Mouse (Mus musculus): ENCODE measurements around the gene Cacng6.
"Not testable (repeated sequence)": the region's sequence is repeated elsewhere in the genome, so short reads cannot be mapped to it uniquely, and the experiment has no call there.

Cacng6 gene

DNA sequence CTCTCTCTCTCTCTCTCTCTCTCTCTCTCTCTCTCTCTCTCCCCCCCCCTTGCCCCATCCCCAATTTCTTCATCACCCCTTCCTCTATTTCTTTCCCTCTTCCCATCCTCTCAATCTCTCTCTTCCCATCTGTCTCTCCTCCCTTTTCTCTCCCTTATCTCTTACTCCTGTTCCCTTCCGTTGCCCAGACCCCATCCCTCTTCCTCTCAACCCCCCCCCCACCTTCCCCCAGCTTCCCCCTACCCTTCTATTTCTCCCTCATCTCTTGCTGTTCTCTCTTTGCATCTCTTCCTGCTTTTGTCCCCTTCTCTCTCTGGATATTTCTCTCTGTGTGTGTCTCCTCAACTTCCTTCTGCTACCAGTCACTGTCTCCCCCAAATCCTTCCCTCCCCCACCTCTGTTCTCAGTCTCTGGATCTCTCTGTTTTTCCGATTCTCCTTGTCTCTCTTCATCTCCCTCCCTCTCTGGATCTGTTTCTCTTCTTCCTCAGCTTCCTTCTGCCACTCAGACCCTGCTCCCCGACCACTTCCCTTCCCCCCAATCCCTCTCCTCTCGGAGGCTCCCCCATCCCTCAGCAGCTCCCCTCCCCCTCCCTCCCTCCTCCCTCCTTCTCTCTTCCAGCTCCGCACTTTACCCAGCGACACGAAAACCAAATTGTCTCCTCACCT lies 33.4 kb upstream of the Cacng6 start, which contains the start of gene Cacng8:
Cacng8 (plus strand) TSS at position 271 of the 668 bp plus-strand sequence.
- no peaks in the 10 kb centered on the region for H3K9me3 ChIP-seq (ENCODE audit: low read length)
- TF ChIP-seq NANOG (IDR thresholded peaks at IDR 0.05; ENCODE audit: borderline replicate concordance, low read length), result no peak
- TF ChIP-seq POU5F1 (IDR thresholded peaks at IDR 0.05; ENCODE audit: borderline replicate concordance, low read length), result no peak
- no peak for TF ChIP-seq CTCF (conservative IDR thresholded peaks at IDR 0.05; ENCODE audit: low read length)
- peaks cover 24% of the 10 kb centered on the region for H3K27me3 ChIP-seq (ENCODE audit: insufficient read depth, low read length)
- peak within 1 kb of the TSS; percentile 56 for H3K4me3 ChIP-seq (replicated peaks; ENCODE audit: low read length)
- H3K36me3 ChIP-seq (ENCODE audit: insufficient read depth, low read length), result no peaks in the 10 kb centered on the region
- H3K4me1 ChIP-seq (replicated peaks; ENCODE audit: low read depth, low read length), result peaks cover 53% of the 10 kb centered on the region

DNA sequence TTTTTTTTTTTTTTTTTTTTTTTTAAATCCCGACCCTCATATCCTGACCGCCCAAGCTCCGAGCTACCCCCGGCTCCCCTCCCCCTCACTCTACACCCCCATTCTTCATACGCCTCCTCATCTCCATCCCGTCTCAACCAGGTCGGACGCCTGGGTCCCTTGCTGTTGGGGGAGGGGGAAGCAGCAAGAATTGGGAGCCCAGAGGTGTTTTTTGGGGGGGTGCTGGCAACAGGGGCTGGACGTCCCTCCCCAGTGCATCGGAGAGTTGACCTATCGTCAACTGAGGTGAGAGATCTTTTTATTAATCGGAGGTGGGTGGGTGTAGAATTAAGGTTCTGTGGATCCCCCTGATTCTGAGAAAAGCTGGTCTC lies 32.9 kb upstream of the Cacng6 start:
- TF ChIP-seq CTCF (conservative IDR thresholded peaks at IDR 0.05; ENCODE audit: low read length) (no peak), NANOG (IDR thresholded peaks at IDR 0.05; ENCODE audit: borderline replicate concordance, low read length) (no peak), POU5F1 (IDR thresholded peaks at IDR 0.05; ENCODE audit: borderline replicate concordance, low read length) (no peak)
- H3K27me3 ChIP-seq (ENCODE audit: insufficient read depth, low read length), result peaks cover 25% of the 10 kb centered on the region
- no peaks in the 10 kb centered on the region for H3K9me3 ChIP-seq (ENCODE audit: low read length)
- H3K36me3 ChIP-seq (ENCODE audit: insufficient read depth, low read length), result no peaks in the 10 kb centered on the region
- peak overlapping the region; percentile 56 for H3K4me3 ChIP-seq (replicated peaks; ENCODE audit: low read length)
- H3K4me1 ChIP-seq (replicated peaks; ENCODE audit: low read depth, low read length), result peaks cover 53% of the 10 kb centered on the region

DNA sequence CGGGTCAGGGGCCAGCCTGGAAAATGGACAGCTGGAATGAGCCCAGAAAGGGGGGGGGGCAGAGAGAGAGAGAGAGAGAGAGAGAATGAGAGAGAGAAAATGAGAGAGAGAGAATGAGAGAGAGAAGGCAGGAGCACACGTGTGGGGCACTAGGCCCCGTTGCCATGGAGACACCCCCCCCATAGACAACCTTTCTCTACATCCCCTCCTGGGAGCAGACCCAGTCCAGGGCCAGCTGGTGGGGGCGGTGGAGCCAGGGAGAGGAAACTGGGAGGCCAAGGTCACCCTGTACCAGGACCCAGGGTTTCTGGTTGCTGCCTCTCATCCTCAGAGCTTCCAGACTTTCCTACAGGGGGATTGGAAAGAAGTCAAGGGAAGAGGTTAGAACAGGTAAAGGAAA lies 32.2 kb upstream of the Cacng6 start:
- H3K36me3 ChIP-seq (ENCODE audit: insufficient read depth, low read length), result no peaks in the 10 kb centered on the region
- peaks cover 25% of the 10 kb centered on the region for H3K27me3 ChIP-seq (ENCODE audit: insufficient read depth, low read length)
- peaks cover 53% of the 10 kb centered on the region for H3K4me1 ChIP-seq (replicated peaks; ENCODE audit: low read depth, low read length)
- H3K4me3 ChIP-seq (replicated peaks; ENCODE audit: low read length), result peak overlapping the region; percentile 56; the same call in 1 of the 2 replicates
- no peak for TF ChIP-seq NANOG (IDR thresholded peaks at IDR 0.05; ENCODE audit: borderline replicate concordance, low read length)
- TF ChIP-seq CTCF (conservative IDR thresholded peaks at IDR 0.05; ENCODE audit: low read length), result no peak
- no peak for TF ChIP-seq POU5F1 (IDR thresholded peaks at IDR 0.05; ENCODE audit: borderline replicate concordance, low read length)
- H3K9me3 ChIP-seq (ENCODE audit: low read length), result no peaks in the 10 kb centered on the region

DNA sequence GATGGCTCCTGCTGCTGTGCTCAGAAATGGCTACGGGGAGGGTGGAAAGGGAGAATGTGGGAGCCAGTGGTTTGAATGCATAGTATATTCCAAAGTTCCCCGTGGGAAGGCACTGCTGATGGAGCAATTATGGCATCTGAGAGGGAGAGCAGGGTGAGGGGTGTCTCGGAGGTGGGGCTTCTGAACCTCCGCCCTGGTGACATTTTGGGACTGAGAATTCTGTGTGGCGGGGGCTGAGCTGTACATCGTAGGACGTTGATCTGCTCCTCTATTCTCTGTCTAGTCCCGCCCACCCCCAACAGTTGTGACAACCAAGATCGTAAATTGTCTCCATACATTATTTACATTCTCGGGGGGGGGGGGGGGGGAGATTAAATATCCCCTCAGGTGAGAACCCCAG lies 26.6 kb upstream of the Cacng6 start:
- 0 out of 2 replicates have a peak overlapping the region, but pooled peaks have one; percentile 23 for H3K4me3 ChIP-seq (replicated peaks; ENCODE audit: low read length)
- peaks cover 18% of the 10 kb centered on the region for H3K27me3 ChIP-seq (ENCODE audit: insufficient read depth, low read length)
- H3K4me1 ChIP-seq (replicated peaks; ENCODE audit: low read depth, low read length), result peaks cover 35% of the 10 kb centered on the region
- H3K36me3 ChIP-seq (ENCODE audit: insufficient read depth, low read length), result no peaks in the 10 kb centered on the region
- TF ChIP-seq NANOG (IDR thresholded peaks at IDR 0.05; ENCODE audit: borderline replicate concordance, low read length), result no peak
- TF ChIP-seq CTCF (conservative IDR thresholded peaks at IDR 0.05; ENCODE audit: low read length), result no peak
- no peak for TF ChIP-seq POU5F1 (IDR thresholded peaks at IDR 0.05; ENCODE audit: borderline replicate concordance, low read length)
- H3K9me3 ChIP-seq (ENCODE audit: low read length), result no peaks in the 10 kb centered on the region

DNA sequence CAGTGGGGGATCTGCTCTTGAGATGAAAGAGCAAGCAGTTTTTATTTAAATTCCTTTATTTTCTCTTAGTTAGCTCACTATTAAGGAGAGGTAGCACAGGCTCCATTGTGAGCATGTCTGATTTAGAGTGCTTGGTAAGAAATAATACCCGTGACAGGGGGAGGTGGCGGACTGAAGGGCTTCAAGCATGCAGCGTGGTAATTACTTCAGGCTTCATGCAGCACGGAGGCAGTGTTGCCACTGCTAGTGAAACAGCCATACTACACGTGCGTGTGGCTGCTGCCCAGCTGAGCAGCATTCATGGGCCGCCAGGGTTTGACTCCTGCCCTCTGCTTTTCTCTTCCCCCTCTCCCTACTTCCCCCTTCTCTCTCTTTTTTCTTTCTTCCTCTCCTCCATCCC lies 26.2 kb upstream of the Cacng6 start:
- Histone ChIP-seq H3K36me3 (ENCODE audit: insufficient read depth, low read length) (no peaks in the 10 kb centered on the region), H3K27me3 (ENCODE audit: insufficient read depth, low read length) (peaks cover 14% of the 10 kb centered on the region), H3K9me3 (ENCODE audit: low read length) (no peaks in the 10 kb centered on the region), H3K4me1 (replicated peaks; ENCODE audit: low read depth, low read length) (peaks cover 32% of the 10 kb centered on the region), H3K4me3 (replicated peaks; ENCODE audit: low read length) (0 out of 2 replicates have a peak overlapping the region, but pooled peaks have one; percentile 23)
- TF ChIP-seq POU5F1 (IDR thresholded peaks at IDR 0.05; ENCODE audit: borderline replicate concordance, low read length) (no peak), NANOG (IDR thresholded peaks at IDR 0.05; ENCODE audit: borderline replicate concordance, low read length) (no peak), CTCF (conservative IDR thresholded peaks at IDR 0.05; ENCODE audit: low read length) (no peak)

DNA sequence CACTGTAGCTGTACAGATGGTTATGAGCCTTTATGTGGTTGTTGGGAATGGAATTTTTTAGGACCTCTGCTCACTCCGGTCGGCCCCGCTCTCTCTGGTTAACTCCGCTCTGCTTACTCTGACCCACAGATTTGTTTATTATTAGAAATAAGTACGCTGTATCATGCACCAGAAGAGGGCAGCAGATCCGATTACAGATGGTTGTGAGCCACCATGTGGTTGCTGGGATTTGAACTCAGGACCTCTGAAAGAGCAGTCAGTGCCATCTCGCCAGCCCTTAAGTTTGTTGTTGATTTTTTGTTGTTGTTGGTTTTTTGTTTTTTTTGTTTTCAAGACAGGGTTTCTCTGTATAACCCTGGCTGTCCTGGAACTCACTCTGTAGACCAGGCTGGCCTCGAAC lies 25.6 kb upstream of the Cacng6 start:
- H3K27me3 ChIP-seq (ENCODE audit: insufficient read depth, low read length); H3K4me3 ChIP-seq (replicated peaks; ENCODE audit: low read length); H3K36me3 ChIP-seq (ENCODE audit: insufficient read depth, low read length); H3K9me3 ChIP-seq (ENCODE audit: low read length): not testable (repeated sequence)
- H3K4me1 ChIP-seq (replicated peaks; ENCODE audit: low read depth, low read length), result peaks cover 30% of the 10 kb centered on the region

DNA sequence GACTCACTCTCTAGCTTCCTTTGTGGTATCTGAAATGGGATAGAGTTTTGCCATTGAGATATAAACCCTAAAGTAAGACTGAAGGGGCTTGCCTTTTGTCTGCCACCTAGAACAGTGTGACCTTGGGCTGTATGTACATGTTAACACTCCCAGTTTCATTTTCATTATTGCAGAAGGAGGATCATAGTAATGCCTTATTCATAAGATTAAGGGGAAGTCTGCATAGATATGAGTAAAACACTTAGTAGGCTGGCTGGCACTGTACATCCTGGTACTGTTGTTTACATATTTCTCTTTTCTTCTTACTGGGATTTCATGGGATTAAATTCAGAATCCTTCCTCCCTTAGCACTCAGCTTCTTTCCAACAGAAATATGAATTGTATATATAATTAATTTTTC lies 24.1 kb upstream of the Cacng6 start:
- Histone ChIP-seq H3K27me3 (ENCODE audit: insufficient read depth, low read length) (0 out of 2 replicates have a peak, but pooled peaks cover 6% of the 10 kb centered on the region), H3K4me3 (replicated peaks; ENCODE audit: low read length) (no peak overlapping the region), H3K9me3 (ENCODE audit: low read length) (no peaks in the 10 kb centered on the region), H3K4me1 (replicated peaks; ENCODE audit: low read depth, low read length) (peaks cover 18% of the 10 kb centered on the region), H3K36me3 (ENCODE audit: insufficient read depth, low read length) (no peaks in the 10 kb centered on the region)
- no peak for TF ChIP-seq NANOG (IDR thresholded peaks at IDR 0.05; ENCODE audit: borderline replicate concordance, low read length)
- no peak for TF ChIP-seq CTCF (conservative IDR thresholded peaks at IDR 0.05; ENCODE audit: low read length)
- TF ChIP-seq POU5F1 (IDR thresholded peaks at IDR 0.05; ENCODE audit: borderline replicate concordance, low read length), result no peak

DNA sequence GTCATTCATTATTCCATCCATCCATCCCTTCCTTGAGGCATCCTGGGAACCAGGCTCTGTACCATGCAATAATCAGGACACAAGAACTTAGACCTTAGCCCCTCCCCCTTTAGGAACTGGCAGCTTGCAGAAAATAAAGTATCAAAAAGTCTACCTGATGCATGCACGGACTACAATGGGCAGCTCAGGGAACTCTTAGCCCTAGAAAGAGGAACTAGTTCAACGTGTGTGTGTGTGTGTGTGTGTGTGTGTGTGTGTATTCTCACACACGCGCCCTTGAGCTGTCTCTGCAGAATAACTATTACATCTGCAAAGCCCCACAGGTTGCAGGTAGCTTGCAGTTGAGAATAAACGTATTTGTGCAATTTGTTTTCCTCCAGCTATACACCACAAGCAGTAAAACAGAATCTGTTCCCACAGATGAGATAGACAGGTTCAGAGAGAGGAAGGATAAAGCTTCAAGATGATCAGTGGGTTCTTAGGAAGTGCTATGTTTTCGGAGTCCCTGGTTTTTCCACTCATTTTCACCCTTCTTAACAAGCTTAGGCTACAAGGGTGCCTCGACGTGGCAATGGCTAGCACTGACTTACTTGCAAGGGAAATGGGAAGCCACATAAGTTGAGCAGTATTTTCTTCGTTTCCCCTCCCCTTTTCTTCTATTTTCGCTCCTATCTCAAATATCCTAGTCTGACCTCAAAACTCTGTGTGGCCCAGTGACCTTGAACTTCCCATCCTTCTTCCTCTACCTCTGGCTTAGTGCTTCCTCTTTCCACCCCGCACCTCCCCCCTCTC lies 14.1 kb upstream of the Cacng6 start:
- TF ChIP-seq NANOG (IDR thresholded peaks at IDR 0.05; ENCODE audit: borderline replicate concordance, low read length), result no peak
- 0 out of 2 replicates have a peak, but pooled peaks cover 3% of the 10 kb centered on the region for H3K36me3 ChIP-seq (ENCODE audit: insufficient read depth, low read length)

More for the DNA sequence above, 14.1 kb upstream of the Cacng6 start:
- Histone ChIP-seq H3K4me1 (replicated peaks; ENCODE audit: low read depth, low read length) (peaks cover 41% of the 10 kb centered on the region), H3K27me3 (ENCODE audit: insufficient read depth, low read length) (peaks cover 17% of the 10 kb centered on the region), H3K4me3 (replicated peaks; ENCODE audit: low read length) (no peak overlapping the region), H3K9me3 (ENCODE audit: low read length) (no peaks in the 10 kb centered on the region)

All from E14TG2a.4 (cell line).